Mouse (Mus musculus) neural tube, embryonic 10.5 days (tissue): Measurements from ENCODE around the gene Rpl10.

Source experiments
- DNase-seq: peaks from one replicate; pipeline ENCODE4 v3.0.0-alpha.2; 2017; ENCODE audit warnings: low spot score; ENCODE audit errors: extremely low spot score

Rpl10 gene

GRCm38 (mm10) chrX:74270062-74270901, at the start of gene Rpl10:
TSS of gene Rpl10 (plus strand) at chrX:74270812.
- peak; percentile 84 for DNase-seq

DNA sequence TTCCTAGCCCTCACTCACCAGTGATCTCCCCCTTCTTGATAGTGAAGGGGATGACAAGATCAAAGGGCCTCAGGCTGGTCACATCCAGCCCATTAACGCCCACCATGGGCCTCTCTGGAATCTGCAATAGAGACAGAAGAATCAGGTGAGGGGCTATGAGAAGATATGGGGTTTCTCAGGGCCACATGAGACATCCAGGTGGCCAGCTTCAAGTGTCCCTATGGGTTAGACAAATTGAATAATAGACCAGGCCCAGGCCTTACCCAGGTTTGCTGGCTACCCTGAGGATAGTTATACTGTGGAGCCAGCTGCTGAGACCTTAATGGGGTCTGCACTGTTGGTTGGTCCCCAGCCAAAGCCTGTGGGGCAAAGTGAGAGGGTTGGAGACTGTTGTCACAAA, 40.6 kb upstream of the Rpl10 start:
- DNase-seq, result no peak

- DNase-seq, result no peak
Observed at GRCm38 (mm10) chrX:74233196-74233595, 37.4 kb upstream of the Rpl10 start.

DNA sequence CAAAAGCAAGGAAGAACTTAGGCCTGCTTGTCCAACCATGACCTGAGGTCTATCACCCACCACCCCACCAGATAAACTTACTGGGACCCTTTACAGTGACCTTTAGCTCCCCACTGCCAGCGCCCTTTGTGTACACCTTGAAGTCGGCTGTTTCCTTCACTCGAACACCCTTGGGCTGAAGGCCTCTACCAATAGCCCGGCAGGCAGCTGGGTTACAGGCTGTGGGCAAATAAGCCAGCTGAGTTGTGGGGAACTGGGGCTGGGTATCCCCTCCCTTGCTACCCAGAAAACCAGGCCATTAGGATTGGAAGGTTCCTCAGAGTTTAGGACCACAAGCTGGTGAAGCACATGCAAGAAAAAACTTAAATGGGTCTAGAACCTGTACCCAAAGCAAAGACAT, 30.3 kb upstream of the Rpl10 start:
- no peak for DNase-seq

GRCm38 (mm10) chrX:74243396-74243795, 27.2 kb upstream of the Rpl10 start:
- no peak for DNase-seq

- DNase-seq, result no peak
Observed at GRCm38 (mm10) chrX:74243807-74244206, 26.8 kb upstream of the Rpl10 start.

DNA sequence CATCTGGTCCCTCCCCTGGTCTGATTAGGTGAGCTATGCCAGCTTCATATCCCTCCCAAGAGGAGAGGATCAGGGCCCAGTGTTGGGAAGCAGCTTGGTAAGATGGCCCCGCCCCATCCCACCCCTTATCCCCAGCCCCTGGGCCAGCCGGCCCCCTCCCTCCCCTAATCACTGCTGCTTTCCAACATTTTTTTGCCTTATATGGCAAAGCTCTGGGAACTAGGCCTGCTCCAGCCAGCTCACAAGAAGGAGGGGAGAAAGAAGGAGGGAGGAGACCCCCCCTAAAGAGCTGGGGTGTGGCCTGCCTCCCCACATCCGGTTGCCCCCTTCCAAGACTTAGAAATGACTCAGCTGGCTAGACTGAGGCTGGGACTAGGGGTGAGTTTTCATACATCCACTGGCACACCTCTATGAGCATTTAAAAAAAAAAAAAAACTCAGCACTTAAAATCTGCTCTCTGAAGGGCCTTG, 26.0 kb upstream of the Rpl10 start:
- DNase-seq, result peak; percentile 38

DNA sequence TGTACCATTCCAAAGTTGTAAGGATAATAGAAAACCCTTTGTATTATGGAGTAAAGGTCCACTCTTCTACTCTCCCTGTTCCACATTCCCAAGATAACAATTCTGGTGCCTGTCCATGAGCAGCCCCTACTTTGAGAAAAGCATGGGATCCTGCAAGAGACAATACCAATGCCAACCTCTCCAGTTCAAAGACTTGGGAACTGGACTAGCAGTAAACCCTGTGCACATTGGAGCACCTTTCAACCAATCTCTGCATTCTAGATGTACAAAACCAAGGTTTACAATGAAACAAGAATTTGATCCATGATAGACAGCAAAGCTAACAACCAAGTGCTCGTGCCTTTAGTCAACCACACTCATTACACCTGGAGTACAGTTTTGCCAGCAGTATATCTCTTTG, 25.5 kb upstream of the Rpl10 start:
- no peak for DNase-seq

GRCm38 (mm10) chrX:74245687-74246086, 24.9 kb upstream of the Rpl10 start:
- DNase-seq, result peak; percentile 67

- DNase-seq, result peak; percentile 74
Observed at GRCm38 (mm10) chrX:74246213-74246681, 24.4 kb upstream of the Rpl10 start.

GRCm38 (mm10) chrX:74246693-74247092, 23.9 kb upstream of the Rpl10 start:
- DNase-seq, result no peak

DNA sequence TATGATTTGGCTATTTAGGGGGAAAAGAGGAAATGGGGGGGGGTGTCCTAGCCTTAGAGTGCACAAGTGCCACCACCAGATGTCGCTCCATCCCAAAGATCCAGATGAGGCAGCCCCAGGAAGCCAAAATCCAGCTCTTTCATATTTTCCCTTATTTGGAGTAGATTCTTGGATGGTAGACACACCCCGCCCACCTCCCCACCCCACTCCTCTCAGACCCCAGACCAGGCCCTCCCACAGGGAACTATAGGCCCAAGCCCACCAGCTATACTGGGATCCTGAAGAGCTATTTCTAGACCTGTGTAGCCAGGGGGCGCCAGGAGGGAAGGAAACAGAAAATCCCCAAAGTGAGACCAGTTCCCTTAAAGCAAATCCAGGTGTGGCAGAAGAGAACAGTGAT, 22.0 kb upstream of the Rpl10 start:
- DNase-seq, result peak; percentile 41

DNA sequence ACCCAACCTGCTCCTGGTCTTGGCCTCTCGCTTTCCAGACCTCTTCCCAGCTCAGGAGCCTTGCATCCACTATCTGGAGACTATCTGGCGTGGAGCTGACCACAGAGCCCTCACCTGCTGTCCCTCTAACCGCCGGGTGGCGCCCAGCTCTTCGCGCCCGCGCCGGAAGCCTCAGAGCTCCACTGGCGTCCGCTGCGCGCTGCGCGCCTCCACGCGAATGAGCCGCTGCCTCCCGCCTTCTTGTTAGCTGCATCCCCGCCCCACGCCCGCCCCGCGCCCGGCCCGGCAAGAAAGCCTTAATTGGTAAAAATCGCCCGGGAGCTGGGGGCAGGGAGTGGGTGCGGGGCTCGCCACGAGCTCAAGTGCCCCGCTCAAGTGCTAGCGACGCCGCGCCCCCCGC, 21.0 kb upstream of the Rpl10 start, which contains the start of gene Flna:
TSS of gene Flna (minus strand) at position 206 of the 400 bp plus-strand sequence.
- DNase-seq, result peak; percentile 61

DNA sequence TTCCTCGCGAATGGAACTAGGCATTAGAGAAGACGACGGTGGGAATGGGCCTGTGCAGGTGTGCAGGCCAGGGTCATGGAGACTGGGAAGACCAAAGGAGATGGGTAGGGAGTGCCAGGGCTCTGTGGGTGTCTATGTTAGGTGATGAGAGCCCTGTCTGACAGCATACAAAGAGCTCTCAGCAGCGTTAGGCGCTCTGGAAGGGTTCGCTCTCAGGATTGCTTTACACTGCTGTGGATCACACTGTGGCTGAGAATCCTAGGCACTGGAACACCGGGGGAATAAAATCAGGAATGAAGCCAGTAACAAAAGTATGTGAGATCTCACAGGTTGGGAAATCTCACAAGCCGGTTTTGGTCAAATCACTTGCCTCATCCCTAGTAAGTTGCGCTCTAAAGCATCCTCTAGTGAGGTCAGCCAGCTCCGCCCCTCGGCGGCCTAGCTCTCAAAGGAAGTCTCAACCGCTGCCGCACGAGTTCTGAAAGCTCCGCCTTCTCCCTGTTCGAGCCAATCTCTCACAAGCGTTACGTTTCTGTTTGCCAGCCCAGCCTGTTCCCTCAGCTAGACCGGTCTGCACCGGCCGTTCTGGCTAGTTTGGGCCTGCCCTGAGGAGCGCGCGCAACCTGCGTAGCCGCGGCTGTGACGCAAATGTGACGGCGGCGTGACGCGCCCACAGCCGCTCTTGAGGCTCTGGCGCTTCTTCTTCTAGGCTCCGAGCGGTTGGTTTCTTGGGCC, 16.3 kb upstream of the Rpl10 start, which contains the start of gene Emd:
TSS of gene Emd (plus strand) at position 535 of the 735 bp plus-strand sequence.
- DNase-seq, result peak; percentile 81

DNA sequence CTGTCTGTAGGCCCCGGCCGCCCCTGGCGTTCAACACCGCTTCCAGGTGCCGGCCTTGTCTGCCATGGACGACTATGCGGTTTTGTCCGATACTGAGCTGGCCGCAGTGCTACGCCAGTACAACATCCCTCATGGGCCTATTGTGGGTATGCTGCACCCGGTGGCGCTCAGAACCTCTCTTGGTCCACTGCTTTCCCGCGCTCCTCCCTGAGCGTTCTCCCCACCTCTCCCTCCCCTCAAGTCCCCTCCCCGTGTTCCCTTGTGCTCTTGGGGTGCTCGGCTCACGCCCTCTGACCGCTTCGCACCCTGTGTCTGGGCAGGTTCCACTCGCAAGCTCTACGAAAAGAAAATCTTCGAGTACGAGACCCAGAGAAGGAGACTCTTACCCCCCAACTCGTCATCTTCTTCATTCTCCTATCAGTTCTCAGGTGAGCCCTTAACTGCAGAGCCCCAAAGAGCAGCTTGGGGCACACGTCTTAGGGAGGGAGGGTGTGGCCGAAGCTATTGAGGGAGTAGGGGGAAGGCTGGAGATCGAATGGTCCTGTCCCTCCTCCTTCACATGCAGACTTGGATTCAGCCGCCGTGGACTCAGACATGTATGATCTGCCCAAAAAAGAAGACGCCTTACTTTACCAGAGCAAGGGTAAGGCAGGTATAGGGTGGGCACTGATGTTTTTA, 15.6 kb upstream of the Rpl10 start:
- no peak for DNase-seq

DNA sequence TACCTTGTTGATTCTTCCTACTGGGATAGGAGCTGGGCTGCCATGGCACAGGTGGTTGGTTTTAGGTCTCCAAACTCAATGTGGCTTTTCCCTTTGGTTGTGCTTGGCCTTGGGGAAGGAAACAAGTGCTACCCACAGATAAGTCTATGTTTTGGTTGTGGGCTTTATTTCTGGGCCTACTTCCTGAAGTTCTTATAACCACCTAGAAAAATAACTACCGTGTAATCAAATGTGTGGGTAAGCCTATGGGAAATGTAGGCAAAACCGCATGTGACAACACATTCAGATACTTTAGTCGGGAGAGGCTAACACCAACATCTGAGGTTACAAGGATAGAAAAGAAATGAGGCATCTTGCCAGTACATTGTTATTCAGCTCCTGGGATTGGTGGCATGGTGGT, 12.9 kb upstream of the Rpl10 start:
- no peak for DNase-seq

DNA sequence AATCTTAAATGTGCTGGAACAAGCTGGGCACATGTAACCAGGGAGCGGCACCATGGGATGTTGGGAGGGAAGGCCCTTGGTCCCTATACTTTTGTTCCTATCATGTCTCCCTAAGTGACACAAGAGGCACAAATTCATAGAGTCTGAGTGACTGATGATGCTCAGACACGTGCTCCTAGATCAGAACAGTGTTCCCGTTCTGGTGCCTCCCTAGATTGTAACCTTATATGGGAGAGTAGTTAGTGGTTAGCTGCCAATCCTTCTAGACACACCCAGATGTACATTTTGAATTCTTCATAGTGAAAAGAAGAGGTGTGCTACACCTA, 913 bp upstream of the Rpl10 start:
- DNase-seq, result peak; percentile 21

- peak; percentile 25 for DNase-seq
Observed at GRCm38 (mm10) chrX:74270902-74271551, 415 bp downstream of the Rpl10 start.

DNA sequence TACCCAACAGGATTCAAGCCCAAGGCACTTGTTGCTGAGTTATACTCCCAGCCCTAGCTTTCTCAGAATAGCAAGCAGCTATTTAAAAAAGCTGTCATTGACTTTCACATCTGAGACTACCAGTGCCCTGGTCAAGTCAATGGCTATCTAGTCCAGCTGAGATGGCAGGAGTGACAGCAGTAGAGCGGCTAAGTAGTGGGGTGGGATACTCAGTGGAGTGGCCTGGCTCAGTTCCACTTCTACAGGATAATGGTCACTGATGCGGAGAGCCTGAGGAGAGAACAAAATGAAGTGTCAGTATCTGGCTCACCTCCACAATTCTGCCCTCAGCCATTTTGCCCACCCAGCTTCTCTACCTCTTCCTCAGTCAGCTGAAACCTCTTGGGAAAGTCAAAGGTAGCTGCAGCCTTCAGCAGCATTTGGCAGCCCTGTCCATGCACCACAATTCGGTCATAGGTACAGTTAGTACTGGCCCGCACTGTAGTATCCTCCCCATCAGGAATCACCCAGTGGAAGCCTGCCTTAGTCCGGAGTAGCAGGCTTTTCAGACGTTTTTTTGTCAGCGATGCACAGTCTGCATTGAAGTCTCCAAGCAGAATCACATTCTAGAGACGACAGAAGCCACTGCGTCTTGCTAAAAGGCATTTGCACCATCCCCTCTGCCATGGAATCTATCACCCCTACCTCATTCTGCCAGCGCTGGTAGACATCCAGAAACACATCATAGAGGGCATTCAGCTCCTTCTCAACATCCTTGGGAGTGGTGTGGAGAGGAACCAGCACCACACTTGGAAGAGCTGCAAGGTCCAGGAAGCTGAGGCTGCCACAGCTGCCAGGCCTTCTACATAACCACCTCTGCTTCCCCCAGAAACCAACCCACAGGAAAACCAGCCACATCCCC, 3.1 kb downstream of the Rpl10 start:
- DNase-seq, result peak; percentile 16

- no peak for DNase-seq
Observed at GRCm38 (mm10) chrX:74277916-74278315, 7.3 kb downstream of the Rpl10 start.
